Mouse (Mus musculus) E14TG2a.4 (cell line): ENCODE results near the gene Helz.

Source experiments
- H3K27me3 ChIP-seq: 2 replicates; pipeline ENCODE4 v1.6.1; 2014; ENCODE audit warnings: low read length, control low read depth; ENCODE audit not compliant: insufficient read depth
- H3K36me3 ChIP-seq: 2 replicates; pipeline ENCODE4 v1.6.1; 2014; ENCODE audit warnings: low read length, control low read depth; ENCODE audit not compliant: insufficient read depth
- H3K4me1 ChIP-seq: replicated peaks from 2 replicates; pipeline ENCODE4 v1.6.1; 2014; ENCODE audit warnings: low read depth, low read length, control low read depth
- H3K4me3 ChIP-seq: replicated peaks from 2 replicates; pipeline ENCODE4 v1.5.1; 2014; ENCODE audit warnings: mild to moderate bottlenecking, low read length
- H3K9me3 ChIP-seq: 2 replicates; pipeline ENCODE4 v1.6.1; 2014; ENCODE audit warnings: low read length, control low read depth
- CTCF ChIP-seq: conservative IDR thresholded peaks from 2 replicates; pipeline ENCODE4 v1.5.1; 2014; ENCODE audit warnings: low read length
- NANOG ChIP-seq: IDR thresholded peaks from 2 replicates; pipeline ENCODE4 v1.6.1; 2014; ENCODE audit warnings: borderline replicate concordance, low read length, mixed read lengths
- POU5F1 ChIP-seq: IDR thresholded peaks from 2 replicates; pipeline ENCODE4 v1.6.1; 2014; ENCODE audit warnings: low read length, borderline replicate concordance

Helz gene

DNA sequence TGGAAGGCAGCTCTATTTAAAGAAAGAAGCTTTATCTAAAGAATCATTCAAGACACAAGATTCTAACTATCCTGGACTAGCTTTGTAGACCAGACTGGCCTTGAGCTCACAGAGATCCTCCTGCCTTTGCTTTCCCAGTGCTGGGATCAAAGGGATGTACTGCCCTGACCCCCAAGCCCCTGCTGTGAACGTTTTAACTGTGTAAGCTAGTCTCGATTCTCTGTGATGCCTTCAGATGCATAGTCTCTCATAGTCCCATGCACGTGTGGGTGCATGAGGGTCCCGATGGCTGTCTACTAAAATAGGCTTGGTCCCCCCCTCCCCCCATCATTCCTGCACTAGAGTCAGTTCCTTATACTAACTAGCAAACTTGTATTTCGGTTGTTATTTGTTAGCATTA lies 70.2 kb downstream of the Helz start:
- Histone ChIP-seq H3K4me3 (no peak overlapping the region), H3K36me3 (peaks cover 84% of the 10 kb centered on the region), H3K4me1 (peaks cover 16% of the 10 kb centered on the region), H3K9me3 (no peaks in the 10 kb centered on the region), H3K27me3 (no peaks in the 10 kb centered on the region)
- TF ChIP-seq NANOG = no peak
- TF ChIP-seq CTCF = no peak
- no peak for TF ChIP-seq POU5F1

DNA sequence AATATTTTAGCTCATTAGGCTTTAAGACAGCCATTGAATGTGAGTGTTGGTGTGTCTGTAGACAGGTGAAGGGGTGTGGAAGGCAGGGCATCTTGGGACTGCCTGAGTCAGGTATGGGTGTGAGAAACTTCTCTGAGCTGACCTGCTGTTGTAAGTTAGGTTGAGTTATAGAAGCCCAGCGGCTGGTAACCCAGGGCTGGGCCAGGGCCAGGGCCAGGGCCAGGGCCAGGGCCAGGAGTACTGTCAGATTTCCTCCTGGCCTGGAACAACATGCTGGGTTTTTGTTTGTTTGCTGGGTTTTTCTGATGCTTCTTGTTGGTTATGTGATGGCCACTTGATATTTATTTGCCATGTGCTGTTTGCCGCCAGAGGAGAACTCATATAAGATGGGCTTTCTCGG lies 76.9 kb downstream of the Helz start:
- Histone ChIP-seq H3K9me3 (no peaks in the 10 kb centered on the region), H3K27me3 (no peaks in the 10 kb centered on the region), H3K4me3 (no peak overlapping the region), H3K4me1 (peaks cover 8% of the 10 kb centered on the region; the same call in 1 of the 2 replicates), H3K36me3 (peaks cover 70% of the 10 kb centered on the region)
- TF ChIP-seq NANOG (no peak), CTCF (no peak), POU5F1 (no peak)

DNA sequence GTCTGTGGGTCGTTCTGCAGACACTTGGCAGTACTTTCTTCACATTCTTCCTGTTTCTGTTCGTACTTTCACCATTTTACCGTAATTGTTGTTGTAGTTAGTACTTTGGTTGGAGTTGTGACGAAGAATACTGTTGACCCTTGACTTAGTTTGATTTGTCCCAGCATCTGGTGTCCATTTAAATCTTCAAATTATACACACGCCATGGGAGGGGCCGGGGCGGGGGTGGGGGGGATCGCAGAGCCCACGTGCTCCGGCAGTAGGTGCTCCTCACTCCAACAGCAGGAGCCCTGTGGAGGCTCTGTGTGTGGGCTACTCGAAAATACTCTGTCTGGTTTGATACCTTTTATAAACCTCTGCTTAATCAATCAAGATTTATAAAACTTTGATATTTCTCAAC lies 78.0 kb downstream of the Helz start:
- Histone ChIP-seq H3K27me3 (no peaks in the 10 kb centered on the region), H3K4me3 (no peak overlapping the region), H3K9me3 (no peaks in the 10 kb centered on the region), H3K4me1 (peaks cover 8% of the 10 kb centered on the region; the same call in 1 of the 2 replicates), H3K36me3 (peaks cover 68% of the 10 kb centered on the region)
- TF ChIP-seq POU5F1 (no peak), NANOG (no peak), CTCF (no peak)

DNA sequence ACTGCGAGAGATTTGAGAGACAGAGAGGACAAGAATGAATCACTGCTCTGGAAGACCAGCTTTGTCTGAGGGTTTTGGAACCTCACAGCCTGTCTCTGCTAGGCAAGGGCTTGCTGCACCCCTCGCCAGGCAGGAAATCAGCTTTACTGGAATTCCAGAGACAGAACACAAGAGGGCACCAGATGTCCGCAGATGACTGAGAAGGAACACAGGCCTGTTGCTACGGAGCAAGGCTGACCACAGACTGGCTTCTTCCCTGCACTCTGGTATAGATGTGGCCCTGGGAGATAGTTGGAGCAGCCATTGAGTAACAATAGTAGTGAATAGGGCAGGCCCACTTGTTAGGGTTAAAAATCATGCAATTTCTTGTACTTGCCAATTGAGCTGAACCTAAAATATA lies 81.8 kb downstream of the Helz start:
- Histone ChIP-seq H3K36me3 (peaks cover 79% of the 10 kb centered on the region), H3K9me3 (no peaks in the 10 kb centered on the region), H3K4me1 (peaks cover 8% of the 10 kb centered on the region; the same call in 1 of the 2 replicates), H3K27me3 (no peaks in the 10 kb centered on the region), H3K4me3 (no peak overlapping the region)
- TF ChIP-seq CTCF (no peak; the same call in 1 of the 2 replicates), POU5F1 (no peak), NANOG (no peak)

DNA sequence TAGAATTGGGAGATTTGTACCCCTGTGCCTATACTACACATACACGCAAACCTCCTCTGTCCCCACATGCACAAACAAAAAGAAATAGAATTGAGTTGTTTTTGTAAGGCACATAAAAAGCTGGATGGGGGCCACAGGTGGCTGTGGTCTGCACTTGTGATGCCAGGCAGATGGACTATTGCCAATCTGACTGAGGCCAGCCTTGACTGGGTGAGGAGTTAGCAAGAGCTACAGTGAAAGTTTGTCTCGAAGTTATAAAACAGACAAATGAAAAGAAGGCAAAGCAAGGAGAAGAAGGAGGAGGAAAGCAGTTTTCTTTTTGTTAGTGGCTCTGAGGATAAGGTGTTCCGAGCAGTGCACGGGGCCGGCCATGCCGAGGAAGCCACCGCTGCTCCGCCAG lies 82.2 kb downstream of the Helz start:
- TF ChIP-seq CTCF = no peak
- TF ChIP-seq NANOG = no peak
- no peak for TF ChIP-seq POU5F1
- peaks cover 81% of the 10 kb centered on the region for H3K36me3 ChIP-seq
- H3K4me1 ChIP-seq = peaks cover 8% of the 10 kb centered on the region; the same call in 1 of the 2 replicates
- H3K27me3 ChIP-seq = no peaks in the 10 kb centered on the region
- H3K4me3 ChIP-seq = no peak overlapping the region
- H3K9me3 ChIP-seq = no peaks in the 10 kb centered on the region

DNA sequence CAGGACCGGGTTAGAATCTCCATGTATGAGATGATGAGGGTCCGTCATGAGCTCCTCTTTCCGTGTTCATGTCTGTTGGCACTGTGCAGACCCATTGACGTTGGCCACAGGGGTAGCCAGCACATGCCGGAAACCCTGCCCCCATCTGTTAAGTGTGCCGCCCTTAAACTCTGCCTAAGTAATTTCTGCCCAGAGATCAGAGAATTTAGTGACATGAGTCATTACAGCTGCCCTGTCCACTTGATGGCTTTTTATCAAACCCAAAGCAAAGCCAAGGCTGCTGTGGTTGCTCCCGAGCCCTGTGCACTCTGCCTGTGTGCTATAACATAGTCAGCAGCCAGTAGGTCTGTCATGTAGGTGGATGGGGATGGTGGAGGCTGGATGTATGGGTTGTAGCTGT lies 83.4 kb downstream of the Helz start:
- H3K9me3 ChIP-seq = no peaks in the 10 kb centered on the region
- H3K27me3 ChIP-seq = no peaks in the 10 kb centered on the region
- peaks cover 8% of the 10 kb centered on the region; the same call in 1 of the 2 replicates for H3K4me1 ChIP-seq
- TF ChIP-seq POU5F1 = no peak
- TF ChIP-seq NANOG = no peak
- TF ChIP-seq CTCF = no peak
- H3K4me3 ChIP-seq = no peak overlapping the region
- H3K36me3 ChIP-seq = peaks cover 87% of the 10 kb centered on the region

DNA sequence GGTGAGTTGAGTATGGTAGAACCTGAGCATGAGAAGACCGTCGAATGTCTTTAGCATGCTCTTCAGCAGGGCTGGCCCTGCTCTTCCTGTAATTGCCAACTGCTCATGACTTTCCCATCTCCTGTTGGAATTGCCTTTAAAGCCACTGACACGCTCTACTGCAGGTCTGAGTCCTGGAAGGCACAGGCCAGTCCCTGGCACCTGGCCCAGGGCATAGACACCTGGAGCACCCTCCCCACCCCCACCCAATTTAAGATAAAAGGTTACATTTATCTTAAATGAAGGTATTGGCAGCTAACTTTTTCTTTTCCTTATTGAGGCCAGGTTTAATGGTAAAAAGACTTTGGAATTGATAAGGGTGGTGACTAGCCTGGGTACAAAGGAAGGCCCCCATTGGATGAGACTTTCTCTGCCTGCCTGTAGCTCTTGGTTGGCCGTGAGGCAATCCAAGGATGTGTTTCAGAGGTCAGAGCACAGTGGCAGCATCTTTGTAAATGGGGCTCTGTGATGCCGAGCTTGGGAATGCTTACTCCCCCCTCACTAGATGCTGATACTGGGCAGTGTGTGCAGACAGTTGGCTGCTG lies 85.9 kb downstream of the Helz start:
- no peaks in the 10 kb centered on the region for H3K9me3 ChIP-seq
- peaks cover 5% of the 10 kb centered on the region; the same call in 1 of the 2 replicates for H3K4me1 ChIP-seq
- H3K4me3 ChIP-seq = no peak overlapping the region
- peaks cover 92% of the 10 kb centered on the region for H3K36me3 ChIP-seq
- no peak for TF ChIP-seq POU5F1
- TF ChIP-seq CTCF = no peak
- TF ChIP-seq NANOG = no peak
- H3K27me3 ChIP-seq = no peaks in the 10 kb centered on the region

DNA sequence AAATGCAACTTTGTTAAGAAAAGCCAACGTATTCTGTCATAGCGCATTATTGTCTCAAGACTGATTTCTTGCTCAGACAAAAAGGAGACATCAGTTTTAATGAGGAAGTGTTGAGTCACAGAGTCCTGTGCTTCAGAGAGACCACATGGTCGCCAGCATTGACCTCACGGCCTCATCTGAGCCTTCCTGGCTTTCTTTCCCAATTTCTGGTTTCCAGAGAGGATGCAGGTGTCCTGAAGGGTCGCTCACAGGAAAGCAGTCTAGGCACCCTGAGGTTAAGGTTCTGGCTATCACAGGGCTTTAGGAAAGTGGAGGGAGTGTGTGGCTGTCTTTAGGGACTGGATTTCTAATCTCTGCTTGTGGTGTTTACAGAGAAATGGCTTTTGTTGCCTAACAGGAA lies 90.4 kb downstream of the Helz start:
- Histone ChIP-seq H3K36me3 (peaks cover 93% of the 10 kb centered on the region), H3K4me1 (no peaks in the 10 kb centered on the region)

DNA sequence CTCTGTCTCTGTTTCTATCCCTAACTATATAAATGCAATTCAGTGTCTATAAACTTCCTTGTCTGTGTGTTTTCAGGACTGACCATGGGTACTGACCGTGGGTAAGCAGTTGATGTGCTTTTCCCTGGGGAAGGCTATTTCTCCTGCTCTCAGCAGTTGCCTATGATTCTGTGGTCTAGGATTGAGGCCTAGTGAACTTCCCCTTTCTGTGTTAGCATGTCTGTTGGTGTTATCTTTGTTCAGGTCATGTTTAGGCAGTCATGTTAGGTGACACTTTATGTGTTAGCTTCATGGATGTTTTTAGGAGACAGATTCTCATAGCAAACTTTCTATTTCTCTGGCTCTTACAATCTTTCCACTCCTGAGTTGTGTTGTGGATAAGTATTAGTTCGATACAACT lies 91.9 kb downstream of the Helz start:
- H3K4me1 ChIP-seq = no peaks in the 10 kb centered on the region
- TF ChIP-seq POU5F1 = no peak
- TF ChIP-seq NANOG = no peak
- no peak for TF ChIP-seq CTCF

More for the DNA sequence above, 90.4 kb downstream of the Helz start:
- Histone ChIP-seq H3K4me3 (no peak overlapping the region), H3K9me3 (no peaks in the 10 kb centered on the region), H3K27me3 (no peaks in the 10 kb centered on the region)
- TF ChIP-seq CTCF (no peak), POU5F1 (no peak), NANOG (no peak)

More for the DNA sequence above, 91.9 kb downstream of the Helz start:
- peaks cover 93% of the 10 kb centered on the region for H3K36me3 ChIP-seq
- H3K9me3 ChIP-seq = no peaks in the 10 kb centered on the region
- no peaks in the 10 kb centered on the region for H3K27me3 ChIP-seq
- no peak overlapping the region for H3K4me3 ChIP-seq
